Mouse (Mus musculus) forebrain, embryonic 13.5 days (tissue): ENCODE measurements around the gene Sp100. TPM values are rescaled to one million over a fixed set of nuclear protein-coding genes. Genes with fewer than 3 reads are reported as not detected.
"Not testable (repeated sequence)": the region's sequence is repeated elsewhere in the genome, so short reads cannot be mapped to it uniquely, and the experiment has no call there.

ENCODE experiments used
- ATAC-seq: fragments of 200-750 bp; cut with Nextera tagmentation; 2 replicates; pipeline ENCODE4 v1.8.0; 2017
- H3K27ac ChIP-seq: fragments of 300-500 bp; sonication (generic); 2 replicates; pipeline ENCODE4 v1.5.1; 2015; ENCODE audit warnings: inconsistent platforms, mild to moderate bottlenecking, moderate library complexity
- H3K27me3 ChIP-seq: fragments of 300-500 bp; sonication (generic); 2 replicates; pipeline ENCODE4 v1.6.1; 2015; ENCODE audit warnings: mild to moderate bottlenecking, inconsistent platforms
- H3K36me3 ChIP-seq: fragments of 300-500 bp; sonication (generic); 2 replicates; pipeline ENCODE4 v1.6.1; 2015; ENCODE audit warnings: mild to moderate bottlenecking, inconsistent platforms; ENCODE audit not compliant: poor library complexity, severe bottlenecking
- H3K4me1 ChIP-seq: fragments of 300-500 bp; sonication (generic); 2 replicates; pipeline ENCODE4 v1.6.1; 2015; ENCODE audit warnings: inconsistent platforms
- H3K4me2 ChIP-seq: fragments of 300-500 bp; sonication (generic); 2 replicates; pipeline ENCODE4 v1.6.1; 2015; ENCODE audit warnings: inconsistent platforms, mild to moderate bottlenecking, moderate library complexity
- H3K4me3 ChIP-seq: fragments of 300-500 bp; sonication (generic); 2 replicates; pipeline ENCODE4 v1.5.1; 2015; ENCODE audit warnings: mild to moderate bottlenecking, inconsistent platforms
- H3K9ac ChIP-seq: fragments of 300-500 bp; sonication (generic); 2 replicates; pipeline ENCODE4 v1.6.1; 2015; ENCODE audit warnings: mild to moderate bottlenecking, inconsistent platforms
- H3K9me3 ChIP-seq: fragments of 300-500 bp; sonication (generic); replicated peaks from 2 replicates; pipeline ENCODE4 v1.6.1; 2016; ENCODE audit warnings: inconsistent platforms
- WGBS: fragments of 180-500 bp; shearing (Covaris S2); methylation state at CpG from one replicate; pipeline ENCODE4 v1.1.7; 2015; 5-methylcytosine and 5-hydroxymethylcytosine counted together
- polyA plus RNA-seq: library from polyadenylated mRNA; unstranded; fragments of >200 nt; fragmentation: Nextera tagmentation; extraction: Ambion mirVana; gene quantifications from 2 replicates; pipeline ENCODE4 v1.2.1, GENCODE M21; 2015

The Sp100 gene
- polyA plus RNA-seq, result 0.14 and 0.21 TPM in 2 replicates

DNA sequence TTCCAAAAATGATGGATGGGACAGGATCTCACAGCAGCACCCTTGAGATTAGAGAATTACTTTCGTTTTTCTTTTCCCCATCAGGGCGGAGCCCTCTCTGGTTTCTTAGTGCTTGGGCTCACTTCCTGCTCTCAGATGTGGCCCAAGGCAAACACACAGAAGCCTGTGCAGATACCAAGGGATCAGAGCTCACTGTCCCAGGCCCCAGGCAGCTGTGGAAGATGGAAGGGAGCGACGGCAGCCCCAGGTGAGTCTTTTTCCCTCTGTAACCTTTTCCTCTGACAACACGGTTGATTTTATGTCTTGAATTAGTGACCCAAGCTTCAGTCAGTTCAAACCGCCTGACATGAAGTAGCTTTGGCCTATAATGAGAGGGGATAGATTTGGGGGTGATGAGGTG, at the start of gene Sp100:
Sp100 (plus strand) TSS at position 108 of the 400 bp plus-strand sequence.
- ATAC-seq, result not testable (repeated sequence)
- WGBS, result 77% methylated on average over 6 of the region's 6 CpGs

DNA sequence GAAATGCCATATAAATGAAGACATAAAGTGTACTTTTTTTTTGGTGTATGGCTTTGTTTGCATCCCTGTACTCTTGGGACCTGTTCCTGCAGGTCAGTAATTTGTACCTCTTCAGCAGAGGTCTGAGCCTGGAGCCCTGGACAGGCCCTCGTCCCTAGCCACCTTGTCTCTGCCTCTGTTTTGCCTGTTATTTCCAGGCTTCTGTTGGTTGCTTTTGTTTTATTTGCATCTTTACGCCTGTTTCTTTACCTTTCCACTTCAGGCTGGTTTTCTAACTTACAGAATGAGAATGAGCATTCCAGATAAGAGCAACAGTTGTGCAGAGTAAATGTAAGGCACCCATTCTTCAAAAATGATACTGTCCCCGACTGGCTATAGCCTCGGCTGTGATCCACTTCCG, 49.7 kb upstream of the Sp100 start, which contains the start of gene Sp140:
Sp140 (plus strand) TSS at position 301 of the 400 bp plus-strand sequence.
- not testable (repeated sequence) for ATAC-seq, H3K27ac ChIP-seq, H3K9ac ChIP-seq, H3K4me2 ChIP-seq, H3K27me3 ChIP-seq, H3K9me3 ChIP-seq, H3K4me3 ChIP-seq, H3K4me1 ChIP-seq, H3K36me3 ChIP-seq
- 83% methylated on average over 1 of the region's 5 CpGs for WGBS

More for the DNA sequence above, at the start of gene Sp100:
- not testable (repeated sequence) for H3K36me3 ChIP-seq, H3K4me1 ChIP-seq, H3K27ac ChIP-seq, H3K9ac ChIP-seq, H3K27me3 ChIP-seq, H3K9me3 ChIP-seq, H3K4me2 ChIP-seq, H3K4me3 ChIP-seq

DNA sequence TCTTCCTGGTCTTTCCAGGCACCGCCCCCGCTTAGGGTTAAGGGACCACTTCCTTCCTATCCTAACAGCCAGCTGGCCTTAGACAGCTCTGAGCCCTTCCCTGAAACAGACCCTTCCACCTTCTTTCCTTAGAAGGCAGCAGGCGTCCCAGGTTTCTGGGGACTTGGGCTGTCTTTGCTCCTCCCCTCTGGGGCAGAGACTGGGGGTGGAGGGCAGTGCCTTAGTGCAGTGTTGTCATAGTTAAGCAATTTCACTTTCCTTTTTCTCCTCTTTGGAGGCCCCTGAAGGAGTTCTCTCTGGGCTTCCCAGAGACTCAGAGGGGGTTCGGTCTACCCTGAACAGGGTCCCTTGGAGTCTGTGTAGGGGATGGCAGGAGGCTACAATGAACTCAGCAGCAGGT, 49.0 kb upstream of the Sp100 start:
- WGBS, result 64% methylated on average over 4 of the region's 4 CpGs
- not testable (repeated sequence) for ATAC-seq, H3K9me3 ChIP-seq, H3K4me1 ChIP-seq, H3K9ac ChIP-seq, H3K36me3 ChIP-seq, H3K27me3 ChIP-seq, H3K27ac ChIP-seq, H3K4me2 ChIP-seq, H3K4me3 ChIP-seq

DNA sequence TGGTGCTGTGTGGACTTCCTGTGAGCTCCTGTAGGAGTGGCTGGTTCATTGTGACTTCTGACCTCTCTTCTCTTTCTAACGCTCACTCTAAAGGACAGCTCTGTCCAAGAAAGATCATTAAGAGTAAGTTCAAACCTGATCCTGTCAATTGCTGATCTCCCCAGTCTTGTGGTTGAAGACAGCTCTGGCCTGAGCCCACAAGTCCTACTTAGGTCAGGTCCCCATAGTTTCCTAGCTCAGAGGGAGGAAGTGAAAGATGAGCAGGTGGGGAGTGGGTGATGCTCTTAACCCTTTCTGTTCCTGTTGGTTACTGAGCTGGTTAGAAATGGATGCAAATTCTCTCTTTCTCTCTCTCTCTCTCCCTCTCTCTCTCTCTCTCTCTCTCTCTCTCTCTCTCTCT, 45.4 kb upstream of the Sp100 start:
- not testable (repeated sequence) for H3K36me3 ChIP-seq, ATAC-seq, H3K4me3 ChIP-seq, H3K4me1 ChIP-seq, H3K9ac ChIP-seq, H3K4me2 ChIP-seq, H3K27ac ChIP-seq, H3K27me3 ChIP-seq, H3K9me3 ChIP-seq
- WGBS, result 100% methylated on average over 1 of the region's 1 CpGs

DNA sequence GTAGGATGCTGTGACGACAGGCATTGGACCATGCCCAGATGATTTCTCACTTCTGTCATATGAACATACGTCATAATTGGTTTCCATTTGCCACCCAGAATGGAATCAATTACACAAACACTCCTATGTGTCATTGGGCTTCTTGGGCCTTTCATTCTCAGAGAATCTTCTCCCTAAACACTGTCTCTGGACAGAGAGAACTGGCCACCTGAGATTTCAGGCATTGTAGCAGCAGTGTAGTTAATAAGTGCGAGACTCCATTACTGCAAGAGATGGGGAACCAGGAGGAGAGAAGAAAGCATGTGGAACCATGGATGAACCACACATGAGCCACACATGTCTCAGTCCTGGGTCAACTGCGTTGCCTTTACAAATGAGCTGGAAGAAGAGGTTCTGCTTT, 41.4 kb upstream of the Sp100 start:
- ATAC-seq, H3K9ac ChIP-seq, H3K27ac ChIP-seq, H3K4me1 ChIP-seq, H3K4me2 ChIP-seq, H3K4me3 ChIP-seq, H3K36me3 ChIP-seq, H3K27me3 ChIP-seq, H3K9me3 ChIP-seq: not testable (repeated sequence)
- 85% methylated on average over 4 of the region's 4 CpGs for WGBS

DNA sequence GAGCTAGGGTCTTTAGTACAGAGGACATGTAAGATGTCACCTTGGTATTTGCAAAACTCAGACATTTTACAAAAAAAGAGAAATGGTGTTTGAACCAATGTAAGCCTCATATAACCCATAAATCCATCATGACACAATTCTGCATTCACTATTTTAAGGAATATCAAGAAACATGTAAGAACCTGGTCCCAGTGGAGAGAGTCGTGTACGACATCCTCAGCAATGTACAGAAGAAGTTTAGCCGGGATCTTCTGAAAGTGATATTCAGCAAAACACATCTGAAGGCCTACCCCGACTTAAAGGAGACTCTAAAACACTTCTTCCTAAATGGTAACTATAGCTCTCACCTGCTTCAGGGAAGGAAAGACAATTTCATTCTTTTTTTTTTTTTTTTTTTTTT, 39.2 kb upstream of the Sp100 start:
- WGBS, result no CpG with 5 or more reads among the region's 4 CpGs
- ATAC-seq, H3K9ac ChIP-seq, H3K36me3 ChIP-seq, H3K4me1 ChIP-seq, H3K9me3 ChIP-seq, H3K4me2 ChIP-seq, H3K27me3 ChIP-seq, H3K4me3 ChIP-seq, H3K27ac ChIP-seq: not testable (repeated sequence)

DNA sequence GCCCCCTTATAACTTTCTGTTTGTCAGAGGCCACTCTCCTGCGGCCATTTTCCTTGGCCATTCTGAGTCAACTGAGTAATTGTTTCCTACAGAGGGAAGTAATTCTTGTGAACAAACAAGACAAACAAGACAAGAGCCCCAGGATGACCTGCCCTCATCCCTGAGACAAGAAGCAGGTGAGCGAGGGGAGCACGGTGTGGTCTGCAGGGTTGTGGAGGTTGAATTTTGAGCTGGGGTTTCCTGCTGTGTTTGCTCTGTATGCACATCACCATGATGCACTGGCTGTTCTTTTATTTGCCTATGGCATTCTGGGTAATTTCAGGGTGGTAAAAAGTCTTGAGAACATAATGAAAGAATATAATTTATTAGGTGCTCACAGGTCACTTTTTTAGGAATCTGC, 34.7 kb upstream of the Sp100 start:
- H3K4me2 ChIP-seq, H3K27me3 ChIP-seq, H3K4me1 ChIP-seq, H3K36me3 ChIP-seq, ATAC-seq, H3K4me3 ChIP-seq, H3K9me3 ChIP-seq, H3K9ac ChIP-seq, H3K27ac ChIP-seq: not testable (repeated sequence)
- 88% methylated on average over 3 of the region's 3 CpGs for WGBS

DNA sequence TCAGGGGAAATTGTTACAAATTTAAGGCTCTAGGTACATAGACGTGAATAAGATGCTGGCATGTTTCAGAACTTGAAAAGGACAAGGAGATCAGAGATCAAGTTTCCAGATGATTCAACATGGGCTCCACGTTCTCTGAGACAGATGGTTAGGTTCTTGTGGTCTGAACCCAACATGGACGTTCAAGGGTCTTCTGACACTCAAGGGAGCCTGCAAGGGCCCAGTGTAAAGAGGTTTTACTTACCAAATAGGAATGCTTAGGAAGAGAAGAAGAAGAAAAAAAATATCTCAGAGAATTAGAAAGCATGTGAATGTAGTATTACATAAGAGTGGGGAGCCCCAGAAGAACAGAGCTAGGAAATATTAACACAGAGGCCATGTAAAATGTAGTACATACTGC, 34.0 kb upstream of the Sp100 start:
- not testable (repeated sequence) for ATAC-seq, H3K36me3 ChIP-seq, H3K9ac ChIP-seq, H3K9me3 ChIP-seq, H3K4me1 ChIP-seq, H3K27ac ChIP-seq, H3K27me3 ChIP-seq, H3K4me2 ChIP-seq, H3K4me3 ChIP-seq
- 67% methylated on average over 3 of the region's 3 CpGs for WGBS

DNA sequence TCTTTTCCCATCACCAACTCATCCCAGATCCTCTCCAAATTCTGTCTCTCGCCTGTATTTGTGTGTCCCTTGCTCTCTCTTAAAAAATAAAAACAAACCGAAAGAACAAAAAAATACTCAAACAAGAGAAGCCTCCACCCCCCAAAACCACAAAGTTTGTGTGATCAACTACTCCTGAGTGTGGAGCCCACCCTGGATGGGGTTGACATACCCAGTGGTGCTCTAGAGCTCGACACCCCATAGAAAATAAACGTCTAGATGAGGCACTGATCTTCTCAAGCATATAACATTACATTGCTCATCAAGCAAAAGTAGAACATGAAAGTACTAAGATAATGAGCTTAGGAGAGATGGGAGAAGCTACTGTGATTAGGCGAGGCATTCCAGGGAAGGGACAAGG, 32.6 kb upstream of the Sp100 start:
- H3K4me2 ChIP-seq, H3K27me3 ChIP-seq, H3K9ac ChIP-seq, H3K27ac ChIP-seq, H3K4me1 ChIP-seq, ATAC-seq, H3K4me3 ChIP-seq, H3K9me3 ChIP-seq, H3K36me3 ChIP-seq: not testable (repeated sequence)
- WGBS, result 68% methylated on average over 4 of the region's 5 CpGs

DNA sequence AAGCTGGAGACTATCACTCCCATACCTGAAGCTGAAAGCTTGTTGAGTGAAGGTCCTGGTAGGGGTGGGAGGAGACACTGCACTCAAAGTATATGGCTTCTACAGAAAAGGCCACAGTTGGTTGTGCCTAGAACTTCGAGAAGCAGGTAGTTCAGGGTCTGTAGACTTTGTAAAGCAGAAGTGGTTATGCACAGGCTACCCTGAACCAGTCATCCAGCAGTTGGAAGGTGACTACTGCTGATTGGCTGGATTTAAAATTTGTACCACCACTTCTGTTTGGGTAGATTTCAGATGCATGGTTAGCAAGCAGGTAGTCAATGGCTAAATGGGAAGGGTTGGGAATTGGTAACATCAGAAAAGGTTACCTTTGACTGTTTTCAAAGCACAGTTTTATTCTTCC, 31.1 kb upstream of the Sp100 start:
- H3K4me2 ChIP-seq, ATAC-seq, H3K4me1 ChIP-seq, H3K36me3 ChIP-seq, H3K4me3 ChIP-seq, H3K27ac ChIP-seq, H3K27me3 ChIP-seq, H3K9me3 ChIP-seq, H3K9ac ChIP-seq: not testable (repeated sequence)
- 56% methylated on average over 1 of the region's 1 CpGs for WGBS

DNA sequence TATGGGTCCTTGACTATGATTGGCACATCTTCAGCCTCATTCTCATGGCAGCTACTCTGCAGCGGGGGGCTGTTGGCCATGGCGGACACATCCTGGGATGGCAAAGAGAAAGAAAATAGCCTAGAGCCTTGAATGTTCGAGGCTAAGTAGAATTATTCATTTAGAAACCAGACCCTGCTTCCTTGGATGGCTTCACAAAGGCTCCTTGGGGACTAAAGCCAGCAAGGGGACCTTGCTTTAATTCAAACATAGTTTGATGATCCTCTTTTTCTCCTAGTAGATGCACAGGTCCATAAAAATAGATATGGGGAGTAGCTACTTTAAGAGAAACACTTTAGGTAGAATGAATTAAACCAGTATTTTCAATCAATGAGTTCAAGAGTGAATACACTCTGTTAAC, 12.9 kb upstream of the Sp100 start:
- not testable (repeated sequence) for H3K36me3 ChIP-seq, H3K4me1 ChIP-seq, ATAC-seq, H3K4me3 ChIP-seq, H3K27me3 ChIP-seq, H3K27ac ChIP-seq, H3K4me2 ChIP-seq, H3K9me3 ChIP-seq, H3K9ac ChIP-seq
- WGBS, result 67% methylated on average over 3 of the region's 3 CpGs

DNA sequence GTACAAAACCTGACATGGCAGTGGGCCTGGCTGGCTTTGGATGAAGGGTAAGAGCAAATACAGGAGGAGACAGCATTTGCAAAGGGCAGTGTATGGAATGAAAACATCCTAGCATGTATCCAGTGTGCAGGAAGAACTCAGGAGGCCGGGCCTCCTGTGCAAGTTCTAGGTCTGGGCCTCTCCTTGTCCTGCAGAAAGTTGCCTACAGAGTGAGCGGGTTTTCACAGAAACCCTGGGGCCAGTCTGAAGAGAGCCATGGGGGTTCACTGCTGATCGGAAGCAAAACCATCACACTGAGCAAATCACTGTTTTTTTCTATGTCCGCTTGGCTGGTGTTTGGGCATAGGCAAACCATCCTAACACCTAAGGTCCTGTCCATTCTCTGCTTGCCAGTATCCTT, 11.6 kb upstream of the Sp100 start:
- ATAC-seq, H3K4me1 ChIP-seq, H3K27ac ChIP-seq, H3K9me3 ChIP-seq, H3K4me2 ChIP-seq, H3K4me3 ChIP-seq, H3K36me3 ChIP-seq, H3K27me3 ChIP-seq, H3K9ac ChIP-seq: not testable (repeated sequence)
- 82% methylated on average over 4 of the region's 4 CpGs for WGBS

DNA sequence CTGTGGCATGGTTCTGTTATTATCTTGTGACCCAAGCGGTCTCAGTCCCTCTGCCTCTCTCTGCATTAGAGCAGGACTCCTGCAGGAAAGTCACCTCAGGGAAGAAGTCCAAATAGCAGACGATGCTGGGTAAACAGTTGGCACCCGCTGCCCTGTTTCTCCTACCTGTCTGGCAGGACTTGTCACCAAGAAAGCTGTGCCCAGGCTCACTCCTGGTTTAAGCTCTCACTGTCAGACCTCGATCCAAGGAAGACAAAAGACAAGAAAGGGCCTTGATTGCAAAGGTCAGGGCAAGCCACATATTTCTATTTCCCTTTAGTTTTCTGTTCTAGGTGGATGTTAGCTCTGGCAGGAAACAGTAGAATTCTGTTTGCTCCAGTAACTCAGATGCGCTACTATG, 736 bp downstream of the Sp100 start:
- not testable (repeated sequence) for H3K9me3 ChIP-seq, H3K4me2 ChIP-seq, H3K4me3 ChIP-seq, H3K36me3 ChIP-seq, H3K27me3 ChIP-seq, H3K27ac ChIP-seq, H3K9ac ChIP-seq, H3K4me1 ChIP-seq, ATAC-seq
- WGBS, result 64% methylated on average over 4 of the region's 5 CpGs
